Mouse (Mus musculus): ENCODE measurements at regions not wholly inside any gene's neighbourhood (a gene's known extent, or its start where the extent isn't known, plus 50 kb on each side); places are given as distances from the start of the nearest gene placed in this dataset.

GRCm38 (mm10) chr5:29894606-29895595, 118.0 kb upstream of the Il6 start:
- H3K27me3 ChIP-seq (ENCODE audit: control insufficient read depth, insufficient read depth, low read length) = no peaks in the 10 kb centered on the region
- 90% methylated on average over 9 of the region's 9 CpGs for WGBS
- DNase-seq = no peak

GRCm38 (mm10) chr5:29897617-29898016, 115.3 kb upstream of the Il6 start:
- DNase-seq = no peak
- Histone ChIP-seq H3K4me3 (ENCODE audit: control insufficient read depth, insufficient read depth, low read length) (no peak overlapping the region), H3K4me1 (replicated peaks; ENCODE audit: control insufficient read depth, insufficient read depth, low read length) (peaks cover 10% of the 10 kb centered on the region), H3K27ac (ENCODE audit: control insufficient read depth, insufficient read depth, low read length) (no peak overlapping the region), H3K27me3 (ENCODE audit: control insufficient read depth, insufficient read depth, low read length) (no peaks in the 10 kb centered on the region), H3K36me3 (ENCODE audit: control insufficient read depth, insufficient read depth, low read length) (no peaks in the 10 kb centered on the region)
- TF ChIP-seq POLR2A (IDR thresholded peaks at IDR 0.05; ENCODE audit: control insufficient read depth, extremely low read depth, insufficient read depth, low read length, poor library complexity) (no peak), CTCF (IDR thresholded peaks at IDR 0.05; ENCODE audit: borderline replicate concordance, control insufficient read depth, extremely low read depth, insufficient read depth, low read length, poor library complexity) (no peak)

More at GRCm38 (mm10) chr5:29894606-29895595, 118.0 kb upstream of the Il6 start:
- Histone ChIP-seq H3K4me3 (ENCODE audit: control insufficient read depth, insufficient read depth, low read length) (no peak overlapping the region), H3K27ac (ENCODE audit: control insufficient read depth, insufficient read depth, low read length) (no peak overlapping the region), H3K36me3 (ENCODE audit: control insufficient read depth, insufficient read depth, low read length) (no peaks in the 10 kb centered on the region), H3K4me1 (replicated peaks; ENCODE audit: control insufficient read depth, insufficient read depth, low read length) (peaks cover 4% of the 10 kb centered on the region)
- no peak for TF ChIP-seq POLR2A (IDR thresholded peaks at IDR 0.05; ENCODE audit: control insufficient read depth, extremely low read depth, insufficient read depth, low read length, poor library complexity)
- TF ChIP-seq CTCF (IDR thresholded peaks at IDR 0.05; ENCODE audit: borderline replicate concordance, control insufficient read depth, extremely low read depth, insufficient read depth, low read length, poor library complexity) = no peak

GRCm38 (mm10) chr5:29901716-29902115, 111.2 kb upstream of the Il6 start:
- Histone ChIP-seq H3K36me3 (ENCODE audit: control insufficient read depth, insufficient read depth, low read length) (no peaks in the 10 kb centered on the region), H3K27me3 (ENCODE audit: control insufficient read depth, insufficient read depth, low read length) (no peaks in the 10 kb centered on the region), H3K4me3 (ENCODE audit: control insufficient read depth, insufficient read depth, low read length) (no peak overlapping the region), H3K27ac (ENCODE audit: control insufficient read depth, insufficient read depth, low read length) (peak overlapping the region; percentile 70), H3K4me1 (replicated peaks; ENCODE audit: control insufficient read depth, insufficient read depth, low read length) (peaks cover 6% of the 10 kb centered on the region)
- WGBS = 4% methylated on average over 2 of the region's 2 CpGs
- DNase-seq = peak; percentile 18
- TF ChIP-seq CTCF (IDR thresholded peaks at IDR 0.05; ENCODE audit: borderline replicate concordance, control insufficient read depth, extremely low read depth, insufficient read depth, low read length, poor library complexity) = no peak
- TF ChIP-seq POLR2A (IDR thresholded peaks at IDR 0.05; ENCODE audit: control insufficient read depth, extremely low read depth, insufficient read depth, low read length, poor library complexity) = no peak

GRCm38 (mm10) chr5:29920295-29920694, 92.6 kb upstream of the Il6 start:
- TF ChIP-seq CTCF (IDR thresholded peaks at IDR 0.05; ENCODE audit: borderline replicate concordance, control insufficient read depth, extremely low read depth, insufficient read depth, low read length, poor library complexity) (no peak), POLR2A (IDR thresholded peaks at IDR 0.05; ENCODE audit: control insufficient read depth, extremely low read depth, insufficient read depth, low read length, poor library complexity) (no peak)
- no peaks in the 10 kb centered on the region for H3K36me3 ChIP-seq (ENCODE audit: control insufficient read depth, insufficient read depth, low read length)
- no peaks in the 10 kb centered on the region for H3K27me3 ChIP-seq (ENCODE audit: control insufficient read depth, insufficient read depth, low read length)
- no peak for DNase-seq
- 23% methylated on average over 2 of the region's 2 CpGs for WGBS
- H3K27ac ChIP-seq (ENCODE audit: control insufficient read depth, insufficient read depth, low read length) = no peak overlapping the region
- H3K4me3 ChIP-seq (ENCODE audit: control insufficient read depth, insufficient read depth, low read length) = no peak overlapping the region
- H3K4me1 ChIP-seq (replicated peaks; ENCODE audit: control insufficient read depth, insufficient read depth, low read length) = no peaks in the 10 kb centered on the region

GRCm38 (mm10) chr5:29925527-29925926, 87.4 kb upstream of the Il6 start:
- no peak for TF ChIP-seq CTCF (IDR thresholded peaks at IDR 0.05; ENCODE audit: borderline replicate concordance, control insufficient read depth, extremely low read depth, insufficient read depth, low read length, poor library complexity)
- H3K36me3 ChIP-seq (ENCODE audit: control insufficient read depth, insufficient read depth, low read length) = no peaks in the 10 kb centered on the region
- no peak overlapping the region for H3K4me3 ChIP-seq (ENCODE audit: control insufficient read depth, insufficient read depth, low read length)
- no peaks in the 10 kb centered on the region for H3K4me1 ChIP-seq (replicated peaks; ENCODE audit: control insufficient read depth, insufficient read depth, low read length)
- H3K27ac ChIP-seq (ENCODE audit: control insufficient read depth, insufficient read depth, low read length) = no peak overlapping the region
- 66% methylated on average over 2 of the region's 2 CpGs for WGBS
- DNase-seq = no peak
- no peaks in the 10 kb centered on the region for H3K27me3 ChIP-seq (ENCODE audit: control insufficient read depth, insufficient read depth, low read length)

GRCm38 (mm10) chr5:29927594-29927993, 85.3 kb upstream of the Il6 start:
- Histone ChIP-seq H3K4me3 (ENCODE audit: control insufficient read depth, insufficient read depth, low read length) (no peak overlapping the region), H3K4me1 (replicated peaks; ENCODE audit: control insufficient read depth, insufficient read depth, low read length) (no peaks in the 10 kb centered on the region), H3K36me3 (ENCODE audit: control insufficient read depth, insufficient read depth, low read length) (no peaks in the 10 kb centered on the region), H3K27me3 (ENCODE audit: control insufficient read depth, insufficient read depth, low read length) (no peaks in the 10 kb centered on the region), H3K27ac (ENCODE audit: control insufficient read depth, insufficient read depth, low read length) (no peak overlapping the region)
- no peak for DNase-seq
- TF ChIP-seq CTCF (IDR thresholded peaks at IDR 0.05; ENCODE audit: borderline replicate concordance, control insufficient read depth, extremely low read depth, insufficient read depth, low read length, poor library complexity) = no peak
- TF ChIP-seq POLR2A (IDR thresholded peaks at IDR 0.05; ENCODE audit: control insufficient read depth, extremely low read depth, insufficient read depth, low read length, poor library complexity) = no peak
- 28% methylated on average over 1 of the region's 1 CpGs for WGBS
